Mouse (Mus musculus): Measurements from ENCODE around the gene Vps72.
"Not testable (repeated sequence)": the region's sequence is repeated elsewhere in the genome, so short reads cannot be mapped to it uniquely, and the experiment has no call there.

Gene Vps72

DNA sequence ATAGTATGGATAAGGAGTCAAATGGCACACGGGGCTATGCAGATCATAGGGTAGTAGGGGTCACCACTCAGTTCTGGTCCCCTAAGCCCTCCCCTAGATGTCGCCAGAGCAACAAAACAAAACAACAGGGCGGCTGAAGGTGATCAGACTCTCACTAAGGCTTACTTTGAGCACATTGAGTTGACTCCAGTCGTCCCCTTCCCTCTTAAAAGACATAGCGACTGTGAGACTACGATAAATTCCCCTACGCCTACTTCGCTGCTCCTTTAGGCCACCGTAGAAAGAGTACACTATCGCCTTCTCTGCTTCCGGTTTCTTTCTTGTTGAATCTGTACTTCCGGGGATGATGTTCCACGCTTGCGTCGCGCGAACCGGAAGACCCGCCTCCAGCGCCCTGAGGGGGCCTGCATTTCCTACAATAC lies 22.9 kb downstream of the Vps72 start, which contains the start of the genes Scnm1 and Lysmd1:
Scnm1 (minus strand) TSS at position 332 of the 422 bp plus-strand sequence.
Lysmd1 (plus strand) TSS at position 409 of the 422 bp plus-strand sequence.
- peak; percentile 93 for DNase-seq (ENCODE audit: low read depth)

DNA sequence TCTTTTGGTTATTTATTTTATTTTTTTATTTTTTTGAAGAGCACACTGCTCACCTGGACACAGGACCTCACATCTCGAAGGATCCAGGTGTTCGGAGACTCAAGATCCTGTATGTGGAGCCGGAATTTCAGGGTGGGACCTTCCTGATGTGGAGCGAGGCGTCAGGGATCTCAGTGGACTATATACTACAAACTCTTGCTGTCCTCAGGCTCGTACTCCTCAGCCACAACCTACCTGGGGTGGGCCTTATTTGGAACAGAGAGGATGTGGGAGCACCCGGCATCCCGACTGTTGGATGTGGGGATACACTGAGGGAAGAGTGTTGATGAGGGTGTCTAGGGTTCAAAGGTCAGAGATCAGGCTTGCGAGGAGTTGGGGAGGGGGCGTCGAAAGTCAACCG lies 23.3 kb downstream of the Vps72 start:
- DNase-seq (ENCODE audit: low read depth), result not testable (repeated sequence)

DNA sequence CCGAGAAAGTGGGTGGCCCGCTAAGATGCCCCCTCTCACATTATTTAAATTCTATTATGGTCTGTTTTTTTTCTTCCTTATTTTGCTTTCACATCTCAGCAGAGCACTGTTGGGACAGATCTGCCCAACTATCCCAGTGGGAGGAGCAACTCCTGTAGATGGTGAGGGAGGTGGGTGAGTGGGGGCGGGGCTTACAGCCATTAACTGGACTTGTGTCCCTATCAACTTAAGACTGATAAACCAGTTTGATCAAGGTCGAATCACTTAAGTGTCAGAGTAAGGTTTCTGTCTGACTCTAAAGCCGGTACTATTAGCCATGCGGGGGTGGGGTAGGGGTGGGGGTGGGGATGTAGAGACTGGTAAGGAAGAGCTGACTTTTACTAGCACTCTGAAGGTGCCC lies 24.2 kb downstream of the Vps72 start:
- no peak for DNase-seq (ENCODE audit: low read depth)

DNA sequence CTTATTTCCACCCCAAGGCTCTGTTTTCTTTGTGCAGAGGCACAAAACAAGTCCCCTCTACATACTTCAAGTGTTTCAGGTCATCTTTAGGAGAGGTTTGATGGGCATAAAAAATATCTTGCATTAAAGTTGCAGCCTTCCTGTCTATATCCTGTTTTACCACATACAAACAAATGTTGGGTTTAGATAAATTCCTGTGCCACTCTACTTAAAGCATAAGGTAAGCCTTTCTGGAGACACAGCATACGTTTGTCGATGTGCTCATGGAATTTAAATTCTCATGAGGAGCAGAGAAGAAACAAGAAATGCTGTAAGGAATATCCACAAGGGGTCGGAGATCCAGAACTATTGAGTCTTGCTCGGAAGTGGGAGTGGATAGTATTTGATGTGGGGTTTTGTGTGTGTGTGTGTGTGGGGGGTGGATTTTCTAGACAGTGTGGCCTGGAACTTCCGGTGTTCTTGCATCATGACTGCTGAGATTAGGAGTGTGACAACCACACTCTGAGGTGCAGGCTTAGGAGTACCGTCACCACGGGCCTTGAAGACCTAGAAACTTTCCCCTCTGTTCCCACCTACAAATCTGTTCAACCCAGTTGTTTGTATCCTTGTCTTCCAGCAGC lies 24.7 kb downstream of the Vps72 start:
- no peak for DNase-seq (ENCODE audit: low read depth)

DNA sequence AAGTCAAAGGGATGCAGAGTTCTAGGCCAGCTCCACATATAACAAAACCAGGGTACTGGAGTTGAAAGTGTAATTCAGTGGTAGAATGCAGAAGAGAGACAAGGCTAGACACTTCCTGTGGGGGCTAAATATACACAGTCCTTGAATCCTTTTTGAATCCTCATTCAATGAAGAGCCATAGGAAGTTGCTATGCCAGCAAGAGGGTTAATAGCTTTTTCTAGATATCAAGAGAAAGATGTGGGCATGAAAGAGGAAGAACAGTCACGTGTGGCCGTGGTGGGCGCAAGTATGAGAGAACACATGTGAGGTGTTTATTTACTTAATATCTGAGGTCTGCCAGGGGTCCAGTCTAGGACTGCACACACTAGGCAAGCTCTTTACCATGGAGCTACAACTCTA lies 25.5 kb downstream of the Vps72 start:
- no peak for DNase-seq (ENCODE audit: low read depth)

DNA sequence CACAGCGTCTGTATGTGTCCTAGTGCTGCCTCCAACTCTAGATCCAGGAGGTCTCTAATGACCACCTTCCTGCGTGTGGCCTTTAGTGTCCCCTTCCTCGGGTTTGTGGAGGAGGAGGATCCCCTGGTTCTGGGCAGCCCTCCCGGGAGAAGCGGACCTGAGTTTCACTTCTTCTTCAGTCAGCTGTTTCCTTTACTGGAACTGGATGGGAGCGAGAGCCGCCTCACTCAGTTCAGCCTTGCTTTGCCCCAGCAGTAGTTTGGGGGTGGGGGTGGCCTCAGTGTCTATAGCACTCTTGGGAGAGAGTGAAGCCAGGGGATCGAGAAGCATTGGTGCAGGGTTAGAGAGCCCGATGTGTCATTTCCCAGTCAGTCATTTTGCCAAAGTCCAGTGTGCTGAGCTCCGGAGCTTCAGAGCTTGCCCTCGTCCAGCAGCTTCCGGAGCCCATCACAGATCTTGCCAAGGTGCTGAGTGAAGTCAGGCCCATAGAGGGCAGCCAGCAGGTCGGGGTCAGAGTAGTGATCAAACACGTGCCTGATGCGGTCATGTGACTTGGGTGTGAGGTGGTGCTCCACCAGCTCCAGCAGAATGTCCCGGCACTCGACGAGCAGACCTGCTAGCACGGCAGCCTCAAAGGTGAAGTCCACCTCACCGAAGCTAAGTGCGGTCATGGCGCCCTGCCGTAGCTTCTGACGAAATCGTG lies 28.9 kb downstream of the Vps72 start:
- DNase-seq (ENCODE audit: low read depth), result no peak

DNA sequence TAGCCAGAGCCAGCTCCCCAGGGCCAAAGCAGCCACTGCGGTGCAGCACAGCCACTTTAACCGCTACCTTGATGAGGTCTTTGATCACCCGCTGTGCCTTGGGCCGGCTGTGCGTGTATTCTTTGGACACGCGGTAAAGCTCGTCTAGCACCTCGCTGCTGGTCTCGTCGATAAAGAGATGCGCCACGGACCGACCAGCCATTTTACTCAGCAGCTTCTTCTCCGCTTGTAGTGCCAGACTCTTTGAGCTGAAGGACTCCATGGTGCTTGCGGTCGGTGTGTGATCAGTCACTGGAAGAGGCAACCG lies 29.4 kb downstream of the Vps72 start:
- DNase-seq (ENCODE audit: low read depth), result no peak

DNA sequence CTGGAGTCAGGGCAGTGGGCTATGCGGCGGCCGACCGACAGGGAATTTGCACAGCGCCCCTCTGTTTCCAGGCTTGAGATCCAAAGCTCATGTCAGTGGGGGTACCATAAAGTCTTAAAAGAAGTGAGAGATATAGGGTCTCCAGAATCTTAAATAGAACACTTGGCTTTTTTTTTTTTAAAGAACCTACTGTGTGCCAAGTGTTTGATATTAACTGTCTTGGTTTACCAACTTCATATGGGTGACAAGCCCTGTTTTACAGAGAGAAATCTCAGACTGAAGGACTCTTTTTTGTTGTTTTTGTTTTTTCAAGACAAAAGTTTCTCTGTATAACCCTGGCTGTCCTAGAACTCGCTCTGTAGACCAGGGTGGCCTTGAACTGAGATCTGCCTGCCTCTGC lies 30.0 kb downstream of the Vps72 start:
- DNase-seq (ENCODE audit: low read depth), result no peak

DNA sequence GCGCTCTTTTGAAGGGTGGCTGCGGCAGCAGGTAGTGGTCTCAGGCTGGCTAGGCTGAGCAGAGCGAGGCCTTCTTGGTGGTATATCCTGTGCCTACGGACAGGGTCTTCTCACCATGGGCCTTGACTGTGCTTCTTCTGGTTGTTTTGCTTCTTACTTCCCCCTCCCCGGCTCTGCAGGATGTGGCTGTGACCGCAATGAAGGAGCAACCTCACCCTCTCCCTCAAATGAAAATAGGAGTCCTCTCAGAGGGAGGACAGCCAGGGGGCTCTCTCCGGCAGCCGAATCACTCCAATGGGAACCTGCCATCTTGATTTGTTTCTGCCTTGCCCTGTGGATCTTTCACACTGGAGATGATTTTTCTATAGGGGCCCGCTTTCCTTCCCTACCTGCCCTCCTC lies 30.7 kb downstream of the Vps72 start:
- DNase-seq (ENCODE audit: low read depth), result no peak

DNA sequence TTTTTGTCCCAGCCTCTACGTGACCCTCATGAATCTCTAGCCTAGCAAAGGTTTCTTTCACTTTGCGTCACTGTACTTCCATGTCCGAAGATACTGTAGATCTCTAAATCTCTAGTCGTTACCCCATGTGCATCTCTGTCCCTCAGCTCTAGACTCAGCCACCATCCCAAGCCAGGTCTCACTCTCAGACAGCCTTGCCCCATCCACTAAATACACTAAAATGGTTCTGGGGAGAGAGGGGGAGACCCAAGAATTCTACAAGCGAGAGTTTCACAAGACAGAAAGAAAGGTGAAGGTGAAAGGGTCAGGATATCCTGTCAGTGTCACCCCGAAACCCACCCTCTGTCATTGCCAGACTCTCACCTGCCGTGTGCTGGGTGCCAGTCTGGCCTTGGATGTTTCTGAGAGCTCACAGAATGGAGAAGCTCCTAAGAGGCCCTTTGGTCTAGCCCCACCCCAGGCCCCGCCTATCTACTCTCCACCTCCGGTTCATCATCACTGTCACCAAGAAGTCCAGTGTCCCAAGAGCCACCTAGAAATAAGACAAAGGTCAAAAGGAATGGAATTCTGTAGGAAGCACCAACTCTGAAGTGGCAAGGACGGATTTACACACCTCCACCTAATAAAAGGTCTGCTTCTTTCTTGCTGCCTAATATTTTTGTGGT lies 31.3 kb downstream of the Vps72 start, which contains the start of gene Tnfaip8l2:
Tnfaip8l2 (minus strand) TSS at position 409 of the 665 bp plus-strand sequence.
- DNase-seq (ENCODE audit: low read depth), result no peak

DNA sequence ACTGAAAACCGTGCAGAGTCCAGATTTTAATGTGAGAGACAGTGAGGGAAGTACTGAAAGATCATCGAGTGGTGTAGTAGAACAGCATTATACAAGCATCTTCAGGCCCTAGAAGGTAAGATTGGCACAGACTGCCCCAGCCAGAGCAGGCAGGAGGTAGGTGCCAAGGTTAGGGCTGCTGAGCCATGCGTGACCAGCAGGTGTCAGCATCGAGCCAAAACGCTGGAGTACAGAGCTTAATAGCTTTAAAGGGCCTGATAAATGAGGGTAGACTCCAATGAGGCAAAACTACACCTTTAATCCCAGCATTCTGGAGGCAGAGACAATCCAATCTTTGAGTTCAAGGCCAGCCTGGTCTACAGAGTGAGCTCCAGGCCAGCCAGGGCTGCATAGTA lies 31.8 kb downstream of the Vps72 start:
- DNase-seq (ENCODE audit: low read depth), result peak; percentile 78

DNA sequence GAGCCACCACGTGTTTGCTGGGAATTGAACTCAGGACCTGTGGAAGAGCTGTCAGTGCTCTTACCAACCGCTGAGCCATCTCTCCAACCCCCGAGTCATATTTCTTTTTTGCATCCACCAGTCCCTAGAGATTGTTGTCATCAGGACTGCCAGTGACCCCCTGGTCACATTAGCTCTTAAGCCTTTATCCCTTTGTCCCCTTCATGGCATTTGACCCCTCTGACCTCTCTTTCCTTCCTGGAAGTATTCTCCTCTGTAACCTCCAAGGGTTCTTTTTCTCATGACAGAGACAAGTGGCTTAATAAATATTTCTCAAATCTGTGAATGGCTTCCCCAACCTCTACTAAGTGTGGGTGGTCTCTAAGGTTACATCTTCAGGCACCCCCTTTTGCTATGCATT lies 37.1 kb downstream of the Vps72 start:
- DNase-seq (ENCODE audit: low read depth), result no peak

DNA sequence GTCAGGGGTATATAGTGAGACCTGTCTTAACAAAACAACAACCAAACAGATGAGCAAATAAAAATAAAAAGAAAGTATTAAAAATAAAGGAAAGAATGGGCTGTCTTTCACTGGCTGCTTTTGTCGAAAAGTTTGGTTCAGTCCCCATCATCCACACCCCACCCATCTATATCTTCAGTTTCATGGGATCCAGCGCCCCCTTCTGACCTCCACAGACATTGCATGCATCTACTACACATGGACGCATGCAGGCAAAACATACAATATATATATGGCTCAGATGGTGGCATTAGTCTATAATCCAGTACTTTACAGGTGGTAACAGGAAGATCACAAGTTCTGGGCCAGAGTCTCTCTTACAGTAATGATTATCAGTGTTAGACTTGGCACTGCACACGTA lies 43.1 kb downstream of the Vps72 start:
- peak; percentile 58 for DNase-seq (ENCODE audit: low read depth)

DNA sequence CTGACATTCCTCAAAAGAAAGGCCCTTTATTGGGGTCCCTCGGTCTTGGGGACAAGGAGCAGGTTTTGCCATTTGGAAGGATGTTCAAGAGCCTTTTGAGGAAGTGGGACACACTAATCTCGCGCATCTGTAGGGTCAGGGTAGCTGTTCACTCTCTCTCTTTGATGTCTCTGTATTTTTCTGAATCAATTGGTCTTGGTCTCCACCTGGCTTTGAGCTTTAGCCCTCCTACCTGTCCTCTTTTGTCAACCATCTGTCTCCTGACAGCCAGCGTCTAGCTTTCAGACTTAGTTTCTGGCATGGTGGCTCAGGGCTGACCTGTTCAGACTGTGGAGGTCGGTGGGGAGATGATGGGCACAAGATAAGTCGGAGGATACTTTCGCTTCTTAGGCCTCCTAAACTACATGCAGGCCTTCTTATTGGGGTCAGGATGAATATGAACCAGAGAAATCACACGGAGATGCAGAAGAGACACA lies 48.7 kb downstream of the Vps72 start:
- DNase-seq (ENCODE audit: low read depth), result no peak

DNA sequence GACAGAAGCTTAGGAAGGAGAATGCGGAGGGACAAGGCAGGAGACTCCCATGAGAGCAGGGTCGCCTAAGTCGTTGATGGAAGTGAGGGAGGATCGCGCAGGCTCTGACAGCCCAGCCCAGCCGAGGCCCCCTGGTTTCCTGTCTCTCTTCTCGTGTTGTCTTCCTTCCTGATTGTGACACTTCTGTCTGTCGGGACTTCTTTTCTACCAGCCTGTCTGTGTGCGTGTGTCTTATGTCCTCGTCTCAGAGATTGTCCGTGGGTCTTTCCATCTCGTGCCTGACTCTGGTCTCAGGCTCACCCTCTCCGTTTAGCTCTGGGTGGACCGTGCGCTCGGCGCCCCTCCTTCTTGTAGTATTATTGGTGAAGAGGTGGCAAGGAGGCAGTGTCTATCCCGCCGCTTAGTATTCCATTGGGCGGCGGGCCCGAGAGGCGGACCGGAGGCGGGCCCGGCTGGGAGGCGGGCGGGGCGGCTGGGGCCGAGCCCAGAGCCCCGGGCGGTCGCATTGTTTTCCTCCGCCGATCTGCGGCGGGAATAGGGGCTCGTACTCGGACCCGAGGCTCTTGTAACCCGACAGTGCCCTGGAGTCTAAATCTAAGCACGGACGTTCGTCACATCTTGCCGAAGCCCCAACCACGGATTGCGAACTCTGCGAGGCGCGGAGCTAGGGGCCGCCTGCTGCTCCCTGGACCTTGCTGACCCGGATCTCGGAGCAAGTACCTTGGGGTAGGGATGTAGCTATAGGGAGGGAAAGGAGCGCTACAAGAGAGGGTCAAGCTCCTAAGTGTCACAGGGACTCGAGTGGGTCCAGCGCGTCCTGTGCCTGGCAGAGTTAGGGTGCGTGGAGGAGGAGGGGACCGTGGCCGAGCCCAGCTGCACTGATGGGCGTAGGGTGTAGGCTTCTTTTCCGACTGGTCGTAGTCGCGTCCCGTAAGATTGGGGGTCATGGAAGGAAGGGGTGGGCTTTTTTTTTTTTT lies 49.5 kb downstream of the Vps72 start, which contains the start of gene Sema6c:
Sema6c (plus strand) TSS at position 471 of the 977 bp plus-strand sequence.
- peak; percentile 80 for DNase-seq (ENCODE audit: low read depth)

DNA sequence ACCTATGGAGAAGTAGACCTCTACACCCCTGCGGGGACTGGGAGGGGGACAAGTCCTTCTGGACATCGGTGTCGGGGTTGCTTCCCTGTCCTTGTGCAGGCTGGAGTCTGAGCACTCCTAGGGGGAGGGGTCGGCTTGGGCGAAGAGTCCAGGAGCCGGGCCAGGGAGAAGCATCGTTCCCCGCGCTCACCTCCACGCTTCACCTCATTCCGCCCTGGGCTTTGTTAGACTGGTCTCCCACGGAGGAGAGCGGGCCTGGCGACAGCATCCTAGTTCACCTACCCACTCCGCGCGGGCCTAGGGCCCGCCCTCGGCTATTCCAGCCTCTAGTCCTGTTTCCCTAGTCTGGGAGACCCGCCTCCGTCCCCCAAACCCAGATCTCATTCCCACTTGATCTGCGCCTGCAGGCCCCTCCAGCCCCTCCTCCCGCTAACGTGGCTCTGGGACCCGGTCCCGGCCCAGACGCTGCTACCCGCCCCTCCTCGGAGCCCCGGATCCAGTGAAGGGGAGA lies 50.3 kb downstream of the Vps72 start:
- no peak for DNase-seq (ENCODE audit: low read depth)

DNA sequence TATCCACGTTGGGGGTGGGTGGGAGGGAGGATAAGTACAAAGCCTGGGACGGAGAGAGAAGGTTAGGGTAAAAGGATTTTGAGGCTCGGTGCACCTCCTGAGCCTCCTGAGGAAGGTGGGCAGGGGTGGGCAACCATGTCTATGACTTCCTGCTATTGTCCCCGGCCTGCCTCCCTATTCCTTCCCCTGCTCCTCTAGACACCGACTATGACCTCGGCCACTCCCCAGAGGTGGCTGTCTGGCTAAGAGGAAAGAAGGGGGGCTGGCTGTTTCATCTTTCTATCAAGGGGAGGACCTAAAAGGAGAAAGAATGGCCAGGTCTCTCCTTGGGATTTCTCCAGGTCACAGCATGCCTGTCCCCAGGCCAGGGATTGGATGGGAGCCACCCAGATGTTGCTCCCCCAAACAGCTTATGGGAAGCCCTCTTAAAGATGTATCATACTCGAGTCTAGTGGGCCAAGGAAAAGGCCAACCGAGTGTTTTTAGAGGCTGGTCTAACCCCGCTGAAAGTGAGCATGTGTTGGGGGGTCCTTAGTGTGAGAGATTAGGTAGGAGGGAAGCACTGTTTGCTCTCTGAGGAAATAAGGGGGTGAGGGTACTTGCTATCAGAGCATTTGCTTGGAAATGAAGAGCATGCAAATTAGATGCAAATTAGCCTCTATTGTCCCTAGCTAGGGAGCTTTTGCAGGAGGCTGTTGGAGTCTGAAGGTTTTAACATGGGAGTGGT lies 51.0 kb downstream of the Vps72 start:
- no peak for DNase-seq (ENCODE audit: low read depth)

DNA sequence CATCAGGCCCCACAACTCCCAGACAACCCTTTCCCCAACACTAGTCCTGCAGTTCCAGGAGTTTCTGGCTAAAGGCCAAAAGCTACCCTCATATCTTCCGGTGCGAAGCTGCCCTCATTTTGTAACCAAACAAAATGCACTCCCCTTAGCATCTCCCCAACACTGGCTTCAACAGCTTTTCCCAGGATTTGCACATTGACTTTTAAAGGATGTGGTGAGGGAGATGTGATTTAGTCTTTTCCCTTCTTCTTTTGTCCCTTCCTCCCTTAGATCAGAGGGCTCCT lies 51.5 kb downstream of the Vps72 start:
- DNase-seq (ENCODE audit: low read depth), result no peak

DNA sequence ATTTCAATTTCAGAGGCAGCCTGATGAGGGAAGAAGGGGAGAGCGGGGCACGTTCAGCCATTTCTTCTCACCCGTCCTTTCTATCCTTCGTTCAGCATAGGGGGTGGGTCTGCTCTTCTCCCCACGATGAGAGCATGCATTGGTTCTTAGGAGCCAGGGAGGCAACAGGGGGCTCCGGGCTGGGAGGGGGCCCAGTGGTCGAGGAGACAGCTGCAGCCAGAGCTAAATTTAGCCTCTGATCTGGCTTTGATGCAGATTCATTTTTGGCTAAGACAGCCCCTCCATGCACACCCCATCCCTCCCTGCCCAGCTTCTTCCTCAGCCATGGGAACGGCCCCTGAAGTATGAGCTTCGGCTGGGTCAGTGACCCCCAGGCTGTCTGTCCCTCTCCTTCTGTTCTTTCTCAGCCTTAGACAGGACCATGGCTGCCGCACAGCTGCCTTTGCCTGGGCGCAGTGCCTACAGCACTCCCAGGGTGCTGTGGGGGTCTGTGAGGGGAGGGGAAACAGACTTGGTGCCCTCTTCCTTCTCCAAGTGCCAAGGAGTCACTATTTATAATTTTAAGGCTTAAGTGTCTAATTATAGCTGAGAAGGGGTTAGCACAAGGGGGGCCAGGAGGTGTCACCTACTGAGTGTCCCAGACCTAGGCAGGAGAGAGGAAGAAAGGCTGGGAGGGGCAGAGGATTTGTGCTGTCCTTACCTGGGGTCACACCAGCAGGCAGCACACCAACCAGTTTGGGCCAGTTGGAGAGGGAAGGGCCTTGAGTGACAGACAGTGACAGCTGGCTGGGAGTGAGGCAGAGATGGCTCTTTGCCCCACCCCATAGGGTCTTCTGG lies 52.8 kb downstream of the Vps72 start:
- DNase-seq (ENCODE audit: low read depth), result no peak

DNA sequence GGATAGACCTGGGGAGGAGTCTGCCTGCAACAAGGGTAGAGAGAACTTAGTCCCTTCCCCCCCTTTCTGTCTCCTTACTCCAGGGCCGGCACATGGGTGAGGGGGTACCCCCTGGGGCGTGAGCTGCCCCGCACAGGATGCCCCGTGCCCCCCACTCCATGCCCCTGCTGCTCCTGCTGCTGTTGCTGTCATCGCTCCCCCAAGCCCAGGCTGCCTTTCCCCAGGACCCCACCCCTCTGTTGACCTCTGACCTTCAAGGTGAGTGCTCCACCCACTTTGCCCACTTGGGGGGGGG lies 53.4 kb downstream of the Vps72 start:
- no peak for DNase-seq (ENCODE audit: low read depth)

DNA sequence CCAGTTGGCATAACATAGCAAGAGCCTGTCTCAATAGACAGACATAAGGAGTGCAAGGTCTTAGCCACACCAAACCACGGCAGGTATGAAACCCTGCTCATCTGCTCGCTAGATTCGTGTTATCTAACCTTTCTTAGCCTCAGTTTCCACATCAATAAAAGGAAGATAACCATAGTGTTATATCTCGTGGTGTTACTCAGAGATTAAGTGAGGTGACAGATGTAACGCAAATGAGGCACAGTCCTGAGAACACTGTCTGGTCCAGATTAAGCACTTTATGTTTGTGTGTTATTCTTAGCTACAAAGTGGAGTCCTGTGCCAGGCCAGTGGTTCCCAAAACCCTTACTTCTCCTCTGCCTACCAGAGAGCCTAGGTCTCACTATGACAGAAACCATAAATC lies 54.0 kb downstream of the Vps72 start:
- DNase-seq (ENCODE audit: low read depth), result no peak
